Mouse (Mus musculus) liver, embryonic 11.5 days (tissue): ENCODE data around the gene Ahcy. TPM values are rescaled to one million over a fixed set of nuclear protein-coding genes. Genes with fewer than 3 reads are reported as not detected.

ENCODE experiments used
- ATAC-seq: fragments of 200-750 bp; cut with Nextera tagmentation; replicated peaks from 2 replicates; pipeline ENCODE4 v1.8.0; 2017; ENCODE audit warnings: moderate number of reproducible peaks, mild to moderate bottlenecking, moderate TSS enrichment, moderate library complexity; ENCODE audit not compliant: low FRiP score
- DNase-seq: peaks from one replicate; pipeline ENCODE4 v3.0.0-alpha.2; 2017; ENCODE audit warnings: low spot score
- H3K27ac ChIP-seq: fragments of 300-500 bp; sonication (generic); 2 replicates; pipeline ENCODE4 v1.5.1; 2014; ENCODE audit warnings: mild to moderate bottlenecking, low read depth, low read length, control low read depth
- H3K27me3 ChIP-seq: fragments of 300-500 bp; sonication (generic); replicated peaks from 2 replicates; pipeline ENCODE4 v1.6.1; 2014; ENCODE audit warnings: low read length, mixed read lengths; ENCODE audit not compliant: control insufficient read depth, insufficient read depth
- H3K36me3 ChIP-seq: fragments of 300-500 bp; sonication (generic); 2 replicates; pipeline ENCODE4 v1.6.1; 2014; ENCODE audit warnings: mild to moderate bottlenecking, low read length, moderate library complexity, mixed read lengths; ENCODE audit not compliant: control insufficient read depth, insufficient read depth
- H3K4me1 ChIP-seq: fragments of 300-500 bp; sonication (generic); replicated peaks from 2 replicates; pipeline ENCODE4 v1.6.1; 2014; ENCODE audit warnings: low read length, mixed read lengths; ENCODE audit not compliant: control insufficient read depth, insufficient read depth
- H3K4me2 ChIP-seq: fragments of 300-500 bp; sonication (generic); 2 replicates; pipeline ENCODE4 v1.6.1; 2014; ENCODE audit warnings: mild to moderate bottlenecking, control low read depth, moderate library complexity
- H3K4me3 ChIP-seq: fragments of 300-500 bp; sonication (generic); 2 replicates; pipeline ENCODE4 v1.5.1; 2014; ENCODE audit warnings: low read depth, low read length, control low read depth
- H3K9ac ChIP-seq: fragments of 300-500 bp; sonication (generic); 2 replicates; pipeline ENCODE4 v1.6.1; 2014; ENCODE audit warnings: low read depth, low read length, control low read depth
- H3K9me3 ChIP-seq: fragments of 300-500 bp; sonication (generic); 2 replicates; pipeline ENCODE4 v1.6.1; 2016; ENCODE audit warnings: low read length, inconsistent platforms, mixed read lengths; ENCODE audit not compliant: control insufficient read depth
- WGBS: fragments of 180-500 bp; shearing (Covaris S2); extraction: QIAGEN DNeasy Blood & Tissue Kit; methylation state at CpG from one replicate; pipeline ENCODE4 v1.1.7; 2014; 5-methylcytosine and 5-hydroxymethylcytosine counted together
- polyA plus RNA-seq: library from polyadenylated mRNA; unstranded; fragments of >200 nt; fragmentation: Nextera tagmentation; extraction: Ambion mirVana; gene quantifications from 2 replicates; pipeline ENCODE4 v1.2.1, GENCODE M21; 2014

Ahcy gene
- polyA plus RNA-seq, 1 experiment from 2014 or later, result 107 TPM

- WGBS, result 81% methylated on average over 3 of the region's 3 CpGs
- Histone ChIP-seq H3K9ac (no peak overlapping the region), H3K27me3 (no peaks in the 10 kb centered on the region), H3K4me2 (no peak overlapping the region), H3K9me3 (no peaks in the 10 kb centered on the region), H3K4me1 (no peaks in the 10 kb centered on the region), H3K4me3 (no peak overlapping the region), H3K36me3 (no peaks in the 10 kb centered on the region), H3K27ac (no peak overlapping the region)
- ATAC-seq, result no peak
- no peak for DNase-seq
Measured at GRCm38 (mm10) chr2:155081056-155081455, 6.8 kb upstream of the Ahcy start.

- Histone ChIP-seq H3K27me3 (no peaks in the 10 kb centered on the region), H3K9ac (no peak overlapping the region), H3K4me3 (no peak overlapping the region), H3K4me2 (no peak overlapping the region), H3K4me1 (peaks cover 2% of the 10 kb centered on the region; the same call in 1 of the 2 replicates), H3K27ac (no peak overlapping the region), H3K36me3 (no peaks in the 10 kb centered on the region), H3K9me3 (no peaks in the 10 kb centered on the region)
- DNase-seq (no peak), ATAC-seq (no peak)
- 60% methylated on average over 4 of the region's 4 CpGs for WGBS
Measured at GRCm38 (mm10) chr2:155080179-155080530, 5.9 kb upstream of the Ahcy start.

GRCm38 (mm10) chr2:155079500-155080178 lies 5.3 kb upstream of the Ahcy start:
- peaks cover 5% of the 10 kb centered on the region; the same call in 1 of the 2 replicates for H3K4me1 ChIP-seq
- no peaks in the 10 kb centered on the region for H3K36me3 ChIP-seq
- H3K4me2 ChIP-seq, result no peak overlapping the region
- H3K9ac ChIP-seq, result no peak overlapping the region
- no peaks in the 10 kb centered on the region for H3K27me3 ChIP-seq
- WGBS, result 45% methylated on average over 7 of the region's 7 CpGs
- ATAC-seq, result no peak
- H3K27ac ChIP-seq, result no peak overlapping the region
- H3K9me3 ChIP-seq, result no peaks in the 10 kb centered on the region
- H3K4me3 ChIP-seq, result no peak overlapping the region
- DNase-seq, result no peak

- 73% methylated on average over 6 of the region's 6 CpGs for WGBS
- no peak for ATAC-seq
- peaks cover 21% of the 10 kb centered on the region for H3K4me1 ChIP-seq
Measured at GRCm38 (mm10) chr2:155075649-155076048, 1.4 kb upstream of the Ahcy start.

GRCm38 (mm10) chr2:155074766-155075330 lies 551 bp upstream of the Ahcy start:
- Histone ChIP-seq H3K36me3 (no peaks in the 10 kb centered on the region), H3K9ac (peak overlapping the region; percentile 94), H3K27me3 (no peaks in the 10 kb centered on the region), H3K4me2 (peak overlapping the region; percentile 67), H3K4me3 (peak overlapping the region; percentile 80), H3K4me1 (peaks cover 23% of the 10 kb centered on the region), H3K27ac (peak overlapping the region; percentile 60), H3K9me3 (no peaks in the 10 kb centered on the region)
- 16% methylated on average over 12 of the region's 12 CpGs for WGBS
- DNase-seq, result peak; percentile 47
- ATAC-seq, result peak; percentile 21

More at GRCm38 (mm10) chr2:155075649-155076048, 1.4 kb upstream of the Ahcy start:
- Histone ChIP-seq H3K4me2 (no peak overlapping the region), H3K27ac (no peak overlapping the region), H3K4me3 (no peak overlapping the region), H3K36me3 (no peaks in the 10 kb centered on the region), H3K27me3 (no peaks in the 10 kb centered on the region), H3K9ac (no peak overlapping the region), H3K9me3 (no peaks in the 10 kb centered on the region)
- DNase-seq, result no peak

GRCm38 (mm10) chr2:155073347-155073746 lies 950 bp downstream of the Ahcy start:
- Histone ChIP-seq H3K9me3 (no peaks in the 10 kb centered on the region), H3K4me2 (peak overlapping the region; percentile 67), H3K27me3 (no peaks in the 10 kb centered on the region), H3K4me3 (peak overlapping the region; percentile 80), H3K4me1 (peaks cover 23% of the 10 kb centered on the region), H3K9ac (peak overlapping the region; percentile 94), H3K36me3 (peaks cover 4% of the 10 kb centered on the region), H3K27ac (peak overlapping the region; percentile 82; the same call in 1 of the 2 replicates)
- ATAC-seq (no peak), DNase-seq (no peak)
- WGBS, result 14% methylated on average over 3 of the region's 3 CpGs

GRCm38 (mm10) chr2:155072353-155073145 lies 1.7 kb downstream of the Ahcy start:
- H3K36me3 ChIP-seq, result peaks cover 10% of the 10 kb centered on the region
- no peak overlapping the region for H3K27ac ChIP-seq
- 0 out of 2 replicates have a peak overlapping the region, but pooled peaks have one; percentile 4 for H3K9ac ChIP-seq
- no peak for DNase-seq
- no peaks in the 10 kb centered on the region for H3K27me3 ChIP-seq
- peaks cover 23% of the 10 kb centered on the region for H3K4me1 ChIP-seq
- ATAC-seq, result no peak
- WGBS, result 71% methylated on average over 8 of the region's 8 CpGs
- H3K9me3 ChIP-seq, result no peaks in the 10 kb centered on the region
- H3K4me2 ChIP-seq, result peak overlapping the region; percentile 67
- H3K4me3 ChIP-seq, result peak overlapping the region; percentile 80; the same call in 1 of the 2 replicates

- Histone ChIP-seq H3K27me3 (no peaks in the 10 kb centered on the region), H3K4me2 (no peak overlapping the region)
Measured at GRCm38 (mm10) chr2:155071027-155071426, 3.3 kb downstream of the Ahcy start.

More at GRCm38 (mm10) chr2:155071027-155071426, 3.3 kb downstream of the Ahcy start:
- 86% methylated on average over 9 of the region's 9 CpGs for WGBS
- no peak for DNase-seq
- Histone ChIP-seq H3K36me3 (peaks cover 21% of the 10 kb centered on the region), H3K27ac (no peak overlapping the region), H3K4me1 (peaks cover 23% of the 10 kb centered on the region), H3K9ac (no peak overlapping the region), H3K4me3 (no peak overlapping the region), H3K9me3 (no peaks in the 10 kb centered on the region)
- ATAC-seq, result no peak
